Mouse (Mus musculus) midbrain, postnatal 0 days (tissue): ENCODE measurements around the gene Sptlc3. TPM values are rescaled to one million over a fixed set of nuclear protein-coding genes. Genes with fewer than 3 reads are reported as not detected.

Experiments used
- ATAC-seq: fragments of 200-750 bp; cut with Nextera tagmentation; 2 replicates; pipeline ENCODE4 v1.8.0; 2017; ENCODE audit warnings: moderate number of reproducible peaks, mild to moderate bottlenecking, moderate TSS enrichment, moderate library complexity; ENCODE audit not compliant: low FRiP score
- DNase-seq: peaks from one replicate; pipeline ENCODE4 v3.0.0-alpha.2; 2015; ENCODE audit warnings: low spot score
- H3K27ac ChIP-seq: fragments of 300-500 bp; sonication (generic); 2 replicates; pipeline ENCODE4 v1.5.1; 2014; ENCODE audit warnings: low read depth, mild to moderate bottlenecking, low read length, mixed read lengths
- H3K27me3 ChIP-seq: fragments of 300-500 bp; sonication (generic); 2 replicates; pipeline ENCODE4 v1.6.1; 2014; ENCODE audit warnings: low read length, control low read depth, mixed read lengths; ENCODE audit not compliant: insufficient read depth
- H3K36me3 ChIP-seq: fragments of 300-500 bp; sonication (generic); 2 replicates; pipeline ENCODE4 v1.6.1; 2014; ENCODE audit warnings: low read length, control low read depth, mixed read lengths; ENCODE audit not compliant: insufficient read depth
- H3K4me1 ChIP-seq: fragments of 300-500 bp; sonication (generic); 2 replicates; pipeline ENCODE4 v1.6.1; 2014; ENCODE audit warnings: mild to moderate bottlenecking, control low read depth, antibody characterized with exemption, low read length, mixed read lengths; ENCODE audit not compliant: insufficient read depth
- H3K4me2 ChIP-seq: fragments of 300-500 bp; sonication (generic); 2 replicates; pipeline ENCODE4 v1.6.1; 2014; ENCODE audit warnings: low read depth, mild to moderate bottlenecking, low read length, mixed read lengths; ENCODE audit not compliant: poor library complexity, severe bottlenecking
- H3K4me3 ChIP-seq: fragments of 300-500 bp; sonication (generic); 2 replicates; pipeline ENCODE4 v1.5.1; 2014; ENCODE audit warnings: low read depth, mild to moderate bottlenecking, low read length, moderate library complexity
- H3K9ac ChIP-seq: fragments of 300-500 bp; sonication (generic); replicated peaks from 2 replicates; pipeline ENCODE4 v1.6.1; 2014; ENCODE audit warnings: mild to moderate bottlenecking, low read length, moderate library complexity, mixed read lengths; ENCODE audit not compliant: poor library complexity, severe bottlenecking
- H3K9me3 ChIP-seq: fragments of 300-500 bp; sonication (generic); 2 replicates; pipeline ENCODE4 v1.6.1; 2016; ENCODE audit warnings: low read length, control low read depth
- CTCF ChIP-seq: IDR thresholded peaks from 2 replicates; pipeline ENCODE4 v1.5.1; 2016; ENCODE audit warnings: antibody characterized with exemption, mild to moderate bottlenecking
- WGBS: fragments of 180-500 bp; shearing (Covaris S2); extraction: QIAGEN DNeasy Blood & Tissue Kit; methylation state at CpG from one replicate; pipeline ENCODE4 v1.1.7; 2014; 5-methylcytosine and 5-hydroxymethylcytosine counted together
- polyA plus RNA-seq: library from polyadenylated mRNA; unstranded; fragments of >200 nt; fragmentation: Nextera tagmentation; extraction: Ambion mirVana; gene quantifications from 2 replicates; pipeline ENCODE4 v1.2.1, GENCODE M21; 2015
- total RNA-seq: library from RNA; depleted of rRNA; stranded (reverse); fragments of >200 nt; gene quantifications from 2 replicates; pipeline ENCODE4 v1.2.3, GENCODE M21; 2014

Sptlc3 gene
- total and polyA plus RNA-seq, 2 experiments from 2014 or later = 0.22 to 0.59 TPM

DNA sequence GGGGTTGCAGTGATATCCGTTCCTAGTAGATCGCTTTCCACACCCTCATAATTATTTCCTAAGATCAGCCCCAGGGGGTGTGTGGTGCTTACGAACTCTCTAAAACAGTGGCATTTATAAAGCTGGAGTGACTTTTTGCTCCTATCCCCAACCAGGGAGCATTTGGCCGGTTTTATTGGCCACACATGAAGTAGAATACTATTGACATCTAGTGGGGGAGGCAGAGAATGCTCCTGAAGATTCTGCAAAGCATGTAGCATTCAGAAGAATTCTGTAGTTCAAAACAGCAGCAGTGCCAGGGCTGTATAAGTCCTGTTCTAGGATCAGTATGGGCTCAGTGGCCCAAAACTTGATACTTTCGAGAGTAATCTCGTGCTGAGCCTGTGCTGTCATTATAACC lies 89.1 kb downstream of the Sptlc3 start:
- no peak overlapping the region for H3K4me2 ChIP-seq
- no peaks in the 10 kb centered on the region for H3K9me3 ChIP-seq
- no peaks in the 10 kb centered on the region for H3K36me3 ChIP-seq
- DNase-seq = peak; percentile 68
- H3K27ac ChIP-seq = no peak overlapping the region
- ATAC-seq = 0 out of 2 replicates have a peak, but pooled peaks have one; percentile 31
- H3K27me3 ChIP-seq = no peaks in the 10 kb centered on the region
- H3K4me3 ChIP-seq = no peak overlapping the region
- H3K4me1 ChIP-seq = no peaks in the 10 kb centered on the region
- H3K9ac ChIP-seq = no peak overlapping the region
- peak; percentile 80 for TF ChIP-seq CTCF
- 61% methylated on average over 6 of the region's 6 CpGs for WGBS

DNA sequence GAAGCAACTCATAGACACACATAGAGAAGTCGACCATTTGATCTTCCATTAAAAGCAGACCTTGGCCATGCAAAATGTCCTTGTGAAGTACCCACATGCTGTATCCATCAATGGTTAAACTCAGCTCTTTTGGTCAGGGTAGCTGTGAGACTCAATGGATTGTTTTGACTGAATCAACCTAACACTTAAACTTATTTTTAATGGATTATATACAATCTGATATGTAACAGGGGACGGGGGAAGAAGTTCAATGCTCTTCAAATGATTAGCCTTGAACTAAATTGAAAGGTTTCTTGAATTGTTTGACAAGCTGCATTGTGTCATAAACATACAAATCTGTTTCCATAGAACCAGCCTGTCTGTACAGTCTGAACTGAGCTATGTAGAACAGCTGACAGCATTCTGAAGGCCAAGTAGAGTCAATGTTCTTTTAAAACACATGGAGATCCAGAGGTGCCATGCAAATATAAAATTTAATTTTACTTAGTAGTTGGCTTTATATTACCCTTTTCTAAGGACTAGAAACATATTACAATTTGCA lies 94.0 kb downstream of the Sptlc3 start:
- TF ChIP-seq CTCF = no peak
- no peak overlapping the region for H3K27ac ChIP-seq
- H3K4me3 ChIP-seq = no peak overlapping the region
- H3K36me3 ChIP-seq = no peaks in the 10 kb centered on the region
- no peak overlapping the region for H3K9ac ChIP-seq
- no peak overlapping the region for H3K4me2 ChIP-seq
- H3K4me1 ChIP-seq = no peaks in the 10 kb centered on the region
- no peaks in the 10 kb centered on the region for H3K27me3 ChIP-seq
- H3K9me3 ChIP-seq = no peaks in the 10 kb centered on the region
- no peak for DNase-seq
- WGBS = 87% methylated on average over 2 of the region's 2 CpGs
- ATAC-seq = no peak

DNA sequence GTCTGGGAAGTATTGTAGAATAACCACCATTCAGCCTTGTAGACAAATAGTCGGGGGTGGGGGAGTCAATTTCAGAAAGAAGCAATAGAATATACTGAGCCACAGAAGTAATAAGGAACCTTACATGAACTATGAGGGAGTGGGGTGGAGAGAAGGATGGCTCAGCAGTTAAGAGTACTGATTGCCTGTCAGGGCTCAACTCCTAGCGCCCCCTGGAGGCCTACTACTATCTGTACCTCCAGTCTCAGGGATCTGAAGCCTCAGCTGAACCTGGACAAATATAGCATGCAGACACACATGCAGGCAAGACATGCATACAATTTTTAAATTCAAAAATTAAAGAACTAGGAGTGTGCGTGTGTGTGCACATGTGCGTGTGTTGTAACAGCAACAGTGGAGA lies 96.2 kb downstream of the Sptlc3 start:
- WGBS = 46% methylated on average over 4 of the region's 4 CpGs
- Histone ChIP-seq H3K4me1 (no peaks in the 10 kb centered on the region), H3K36me3 (no peaks in the 10 kb centered on the region), H3K27me3 (no peaks in the 10 kb centered on the region), H3K9me3 (no peaks in the 10 kb centered on the region), H3K27ac (no peak overlapping the region), H3K9ac (no peak overlapping the region), H3K4me2 (no peak overlapping the region), H3K4me3 (no peak overlapping the region)
- TF ChIP-seq CTCF = peak; percentile 57
- DNase-seq (peak; percentile 58), ATAC-seq (0 out of 2 replicates have a peak, but pooled peaks have one; percentile 31)

DNA sequence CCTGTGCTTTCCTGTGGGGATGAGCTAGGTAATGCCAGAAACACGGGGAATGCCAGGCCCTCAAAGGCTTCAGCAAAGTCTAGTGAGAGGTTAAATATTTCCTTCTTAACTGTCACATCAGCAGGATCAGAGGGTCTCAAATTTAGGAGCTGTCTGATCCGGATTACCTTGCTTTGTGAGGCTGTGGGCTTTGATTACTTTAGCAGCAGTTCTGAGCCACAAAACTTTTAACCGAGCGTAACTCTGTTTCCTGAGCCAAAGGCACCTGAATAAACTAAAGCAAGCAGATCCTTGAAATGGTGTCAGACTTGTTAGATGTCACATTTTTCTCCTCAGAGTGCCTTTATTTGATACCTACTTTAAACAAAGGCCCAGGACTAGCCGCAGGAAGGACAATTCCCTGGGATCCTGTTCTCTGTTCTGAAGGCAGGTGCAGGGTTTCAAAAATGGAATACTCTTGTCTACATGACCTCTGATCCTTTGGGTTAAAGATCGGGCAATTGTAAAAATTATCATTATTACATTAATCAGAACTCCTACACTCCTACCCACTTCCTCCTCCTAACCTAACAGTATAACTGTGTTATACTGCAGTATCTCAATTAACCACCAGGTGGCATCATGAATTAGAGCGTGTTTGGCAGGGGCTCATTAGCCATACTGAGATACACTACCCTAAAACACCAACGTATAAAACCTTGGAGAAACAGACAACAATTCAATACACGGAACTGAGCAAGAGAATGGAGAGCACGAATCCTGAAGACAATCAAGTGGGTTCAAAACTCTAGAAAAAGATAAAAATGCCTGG lies 97.4 kb downstream of the Sptlc3 start:
- Histone ChIP-seq H3K9me3 (no peaks in the 10 kb centered on the region), H3K9ac (no peak overlapping the region), H3K4me3 (no peak overlapping the region), H3K4me1 (no peaks in the 10 kb centered on the region), H3K27me3 (no peaks in the 10 kb centered on the region), H3K4me2 (no peak overlapping the region), H3K27ac (no peak overlapping the region), H3K36me3 (no peaks in the 10 kb centered on the region)
- peak; percentile 94 for TF ChIP-seq CTCF
- DNase-seq = peak; percentile 81
- peak; percentile 78 for ATAC-seq
- 36% methylated on average over 10 of the region's 10 CpGs for WGBS

DNA sequence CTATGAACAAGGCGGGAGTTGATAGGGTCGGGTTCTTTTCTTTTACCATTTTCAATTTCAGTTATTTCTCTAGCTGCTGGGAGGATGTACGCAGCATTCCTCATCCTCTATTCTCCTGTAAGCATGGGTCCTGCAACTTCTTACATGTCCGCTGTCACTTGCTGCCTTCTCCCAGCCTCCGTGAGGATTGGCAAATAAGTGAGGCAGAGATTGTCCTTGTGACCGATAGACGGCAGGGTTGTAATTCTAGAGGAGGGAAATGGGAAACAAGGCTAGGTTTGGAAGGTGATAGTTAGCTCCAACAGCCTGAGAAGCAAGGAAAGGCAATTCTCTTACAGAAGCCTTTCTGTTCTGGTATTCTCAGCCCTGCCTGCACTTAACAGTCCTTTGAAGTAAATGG lies 98.4 kb downstream of the Sptlc3 start:
- H3K4me3 ChIP-seq = no peak overlapping the region
- H3K9me3 ChIP-seq = no peaks in the 10 kb centered on the region
- no peak for TF ChIP-seq CTCF
- no peak for DNase-seq
- H3K4me1 ChIP-seq = no peaks in the 10 kb centered on the region
- 87% methylated on average over 7 of the region's 7 CpGs for WGBS
- ATAC-seq = no peak
- H3K4me2 ChIP-seq = no peak overlapping the region
- H3K27ac ChIP-seq = no peak overlapping the region
- no peaks in the 10 kb centered on the region for H3K36me3 ChIP-seq
- no peaks in the 10 kb centered on the region for H3K27me3 ChIP-seq
- no peak overlapping the region for H3K9ac ChIP-seq

DNA sequence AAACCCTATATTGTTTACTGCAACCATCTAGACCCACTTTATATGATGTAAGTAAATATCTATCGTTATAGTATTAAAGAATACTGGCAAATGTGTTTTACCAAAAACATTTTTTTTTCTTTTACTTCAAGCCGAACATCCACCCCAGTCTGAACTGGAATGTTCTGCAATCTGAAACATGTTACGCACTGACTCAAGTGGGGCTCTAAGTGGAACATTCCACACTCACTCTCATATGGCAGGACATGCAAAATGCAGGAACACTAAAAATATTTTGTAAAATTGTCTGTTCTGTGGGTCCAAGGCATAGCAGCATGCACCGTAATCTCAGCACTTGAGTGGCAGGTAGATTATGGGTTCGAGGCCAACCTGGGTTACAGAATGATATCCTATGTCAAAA lies 103.5 kb downstream of the Sptlc3 start:
- DNase-seq = no peak
- H3K4me3 ChIP-seq = no peak overlapping the region
- no peak overlapping the region for H3K4me2 ChIP-seq
- no peak for TF ChIP-seq CTCF
- WGBS = 96% methylated on average over 5 of the region's 5 CpGs
- H3K9ac ChIP-seq = no peak overlapping the region
- no peaks in the 10 kb centered on the region for H3K36me3 ChIP-seq
- H3K27me3 ChIP-seq = no peaks in the 10 kb centered on the region
- no peaks in the 10 kb centered on the region for H3K9me3 ChIP-seq
- no peak for ATAC-seq
- H3K4me1 ChIP-seq = no peaks in the 10 kb centered on the region; the same call in 1 of the 2 replicates
- no peak overlapping the region for H3K27ac ChIP-seq
